Mouse (Mus musculus): Measurements from ENCODE around the gene Rybp. TPM values are rescaled to one million over a fixed set of nuclear protein-coding genes. Genes with fewer than 3 reads are reported as not detected.

Rybp gene
- polyA plus RNA-seq, 1 experiment from 2014 or later, result 25.5 TPM

DNA sequence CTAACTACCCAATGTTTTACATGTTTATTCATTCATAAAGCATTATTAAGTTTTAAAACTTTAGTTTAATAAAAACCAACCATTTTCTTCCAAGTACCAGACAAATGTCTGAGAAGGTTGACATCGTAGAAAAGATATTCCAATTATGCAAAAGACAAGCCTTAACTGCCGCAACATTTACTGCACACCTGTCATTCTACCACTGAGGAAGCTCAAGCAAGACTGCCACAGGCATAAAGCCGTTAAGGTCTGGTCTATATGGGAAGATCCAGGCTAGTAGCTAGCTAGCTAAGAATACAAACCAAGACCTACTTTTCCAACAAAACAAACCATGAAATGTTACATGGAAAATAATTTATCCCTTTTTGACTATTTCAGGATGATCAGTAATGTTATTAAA lies 42.8 kb downstream of the Rybp start:
- Histone ChIP-seq H3K4me2 (replicated peaks) (no peak overlapping the region), H3K4me3 (no peak overlapping the region), H3K27me3 (no peaks in the 10 kb centered on the region), H3K4me1 (peaks cover 43% of the 10 kb centered on the region), H3K27ac (no peak overlapping the region), H3K36me3 (0 out of 2 replicates have a peak, but pooled peaks cover 5% of the 10 kb centered on the region), H3K9ac (no peak overlapping the region), H3K9me3 (no peaks in the 10 kb centered on the region)
- no peak for ATAC-seq (ENCODE audit: low FRiP score, low read depth)
- WGBS, result 64% methylated on average over 3 of the region's 3 CpGs

DNA sequence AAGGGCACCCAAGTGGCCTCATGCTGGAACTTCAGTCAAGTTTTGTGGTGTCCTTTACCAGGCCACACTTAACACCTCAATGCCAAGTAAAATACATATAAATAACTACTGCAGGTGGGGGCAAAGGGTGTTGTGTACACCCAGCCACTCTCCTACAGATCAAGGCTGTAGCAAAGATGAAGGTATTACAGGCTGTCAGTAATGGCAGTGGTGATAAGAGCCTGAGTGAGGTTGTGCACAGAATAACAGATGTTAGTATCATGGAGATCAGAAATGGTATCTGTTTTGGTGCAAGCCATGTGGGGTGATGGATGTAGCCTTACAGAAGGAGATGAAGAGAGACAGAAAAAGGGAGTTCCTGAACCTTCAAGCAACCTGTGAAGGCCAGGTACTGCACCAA lies 52.2 kb downstream of the Rybp start:
- H3K4me2 ChIP-seq (replicated peaks), result no peak overlapping the region
- no peaks in the 10 kb centered on the region for H3K27me3 ChIP-seq
- no peak for ATAC-seq (ENCODE audit: low FRiP score, low read depth)
- H3K4me3 ChIP-seq, result no peak overlapping the region
- peaks cover 41% of the 10 kb centered on the region for H3K4me1 ChIP-seq
- no peak overlapping the region for H3K9ac ChIP-seq
- no peak overlapping the region for H3K27ac ChIP-seq
- no peaks in the 10 kb centered on the region for H3K9me3 ChIP-seq
- peaks cover 6% of the 10 kb centered on the region for H3K36me3 ChIP-seq

DNA sequence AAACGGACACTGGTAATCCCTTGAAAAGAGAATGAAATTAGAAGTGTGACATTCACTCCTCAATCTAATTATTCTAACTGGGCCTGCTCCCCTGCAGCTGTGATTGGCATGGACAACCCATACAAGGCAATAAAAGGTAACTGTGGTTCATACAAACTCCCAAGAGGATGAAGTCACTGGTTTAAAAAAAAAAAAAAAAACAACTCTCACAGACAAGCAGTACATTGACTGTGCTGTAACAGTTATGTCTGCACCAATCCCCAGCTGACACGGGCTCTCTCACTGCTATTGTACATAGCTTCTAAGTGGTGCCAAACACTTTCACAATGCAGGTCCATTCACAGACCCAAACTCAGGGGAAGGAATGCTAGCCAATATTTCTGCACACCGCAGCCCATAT lies 53.8 kb downstream of the Rybp start:
- Histone ChIP-seq H3K4me2 (replicated peaks) (no peak overlapping the region), H3K36me3 (peaks cover 6% of the 10 kb centered on the region), H3K9ac (no peak overlapping the region), H3K4me3 (no peak overlapping the region), H3K27ac (no peak overlapping the region), H3K9me3 (no peaks in the 10 kb centered on the region), H3K27me3 (no peaks in the 10 kb centered on the region), H3K4me1 (peaks cover 38% of the 10 kb centered on the region)
- 60% methylated on average over 3 of the region's 3 CpGs for WGBS
- ATAC-seq (ENCODE audit: low FRiP score, low read depth), result no peak

DNA sequence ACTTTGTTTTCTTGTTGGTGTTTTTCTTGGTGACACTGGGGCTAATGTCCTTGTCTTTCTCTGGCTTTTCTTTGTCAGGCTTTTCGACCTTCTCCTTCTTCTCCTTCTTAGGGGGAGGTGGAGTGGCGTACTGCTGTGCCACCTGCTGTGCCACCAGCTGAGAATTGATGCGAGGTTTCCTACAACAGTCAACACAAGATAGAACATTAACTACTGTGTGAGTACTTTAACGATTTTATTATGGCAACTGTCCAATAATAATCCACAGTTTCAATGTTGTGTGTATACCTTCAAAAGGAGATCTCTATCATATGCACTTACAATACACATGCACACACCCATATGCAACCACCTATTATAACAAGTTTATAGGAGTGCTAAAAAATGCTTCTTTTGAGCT lies 54.2 kb downstream of the Rybp start:
- H3K27me3 ChIP-seq, result no peaks in the 10 kb centered on the region
- no peak overlapping the region for H3K4me3 ChIP-seq
- no peak for ATAC-seq (ENCODE audit: low FRiP score, low read depth)
- no peak overlapping the region for H3K9ac ChIP-seq
- no peaks in the 10 kb centered on the region for H3K9me3 ChIP-seq
- peaks cover 8% of the 10 kb centered on the region for H3K36me3 ChIP-seq
- 68% methylated on average over 4 of the region's 4 CpGs for WGBS
- H3K27ac ChIP-seq, result no peak overlapping the region
- peaks cover 38% of the 10 kb centered on the region for H3K4me1 ChIP-seq
- no peak overlapping the region for H3K4me2 ChIP-seq (replicated peaks)

DNA sequence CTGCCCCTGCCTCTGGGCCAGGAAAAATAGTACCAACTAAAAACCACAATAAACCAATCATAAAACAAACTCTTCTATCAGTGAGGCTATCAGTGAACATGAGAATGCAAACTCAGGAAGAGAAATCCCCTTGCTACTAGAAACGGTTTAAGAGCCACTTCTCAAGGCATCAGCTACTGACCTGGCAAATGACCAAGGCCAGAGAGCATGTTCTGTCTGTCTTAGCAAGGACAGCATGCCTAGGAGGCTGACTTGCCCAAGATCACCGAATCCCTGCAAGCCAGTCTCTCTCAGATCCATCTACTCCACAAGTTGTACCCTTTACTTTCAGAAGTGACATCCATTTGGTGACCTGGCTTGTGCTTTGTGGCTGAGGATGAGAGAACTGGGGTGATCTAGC lies 61.1 kb downstream of the Rybp start:
- Histone ChIP-seq H3K9ac (no peak overlapping the region), H3K4me2 (replicated peaks) (no peak overlapping the region), H3K4me1 (peaks cover 16% of the 10 kb centered on the region), H3K4me3 (no peak overlapping the region), H3K9me3 (no peaks in the 10 kb centered on the region), H3K36me3 (peaks cover 9% of the 10 kb centered on the region), H3K27me3 (no peaks in the 10 kb centered on the region), H3K27ac (no peak overlapping the region)
- 59% methylated on average over 2 of the region's 2 CpGs for WGBS
- ATAC-seq (ENCODE audit: low FRiP score, low read depth), result no peak

DNA sequence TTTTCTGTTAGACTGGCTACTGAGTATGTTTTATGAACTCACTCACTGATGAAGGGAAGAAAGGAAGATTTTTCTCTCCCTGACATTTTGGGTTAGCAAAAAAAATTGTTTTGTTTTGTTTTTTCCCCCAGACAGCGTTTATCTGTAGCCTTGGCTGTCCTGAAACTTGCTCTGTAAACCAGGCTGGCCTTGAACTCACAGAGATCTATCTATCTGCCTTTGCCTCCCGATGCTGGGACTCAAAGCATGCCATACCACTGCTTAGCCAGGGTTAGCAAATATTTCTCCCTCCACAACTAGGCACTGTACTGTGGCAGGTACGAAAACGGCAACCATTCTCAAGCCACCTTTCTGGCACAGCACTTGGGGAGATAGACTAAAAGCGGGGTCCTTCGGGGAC lies 63.4 kb downstream of the Rybp start:
- H3K4me3 ChIP-seq, result no peak overlapping the region
- peaks cover 39% of the 10 kb centered on the region for H3K4me1 ChIP-seq
- WGBS, result 93% methylated on average over 6 of the region's 6 CpGs
- no peak overlapping the region for H3K27ac ChIP-seq
- no peak for ATAC-seq (ENCODE audit: low FRiP score, low read depth)
- H3K9ac ChIP-seq, result no peak overlapping the region
- no peaks in the 10 kb centered on the region for H3K9me3 ChIP-seq
- H3K4me2 ChIP-seq (replicated peaks), result no peak overlapping the region
- peaks cover 9% of the 10 kb centered on the region for H3K36me3 ChIP-seq
- no peaks in the 10 kb centered on the region for H3K27me3 ChIP-seq

DNA sequence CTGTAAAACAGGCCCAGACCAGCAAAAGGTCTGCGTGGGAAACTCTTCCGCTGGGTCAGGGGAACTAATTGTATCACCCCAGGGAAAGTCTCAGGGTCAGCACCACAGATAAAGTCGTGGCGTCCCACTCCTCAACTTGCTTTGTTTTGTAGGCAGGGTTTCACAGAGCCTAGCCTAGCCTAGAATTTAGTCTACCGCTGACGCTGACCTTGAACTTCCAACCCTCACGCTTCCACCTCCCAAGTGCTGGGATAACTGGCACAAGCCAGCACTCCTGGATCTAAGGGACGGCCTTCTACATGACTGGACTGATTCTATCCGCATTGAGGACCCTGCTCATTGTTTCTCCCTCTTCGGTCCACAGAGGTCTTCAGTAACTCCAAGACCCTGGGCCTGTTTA lies 63.9 kb downstream of the Rybp start:
- peaks cover 44% of the 10 kb centered on the region for H3K4me1 ChIP-seq
- H3K4me2 ChIP-seq (replicated peaks), result no peak overlapping the region
- H3K9ac ChIP-seq, result no peak overlapping the region
- peaks cover 9% of the 10 kb centered on the region for H3K36me3 ChIP-seq
- no peaks in the 10 kb centered on the region for H3K27me3 ChIP-seq
- H3K9me3 ChIP-seq, result no peaks in the 10 kb centered on the region
- no peak overlapping the region for H3K27ac ChIP-seq
- no peak for ATAC-seq (ENCODE audit: low FRiP score, low read depth)
- H3K4me3 ChIP-seq, result no peak overlapping the region
- 84% methylated on average over 10 of the region's 10 CpGs for WGBS

DNA sequence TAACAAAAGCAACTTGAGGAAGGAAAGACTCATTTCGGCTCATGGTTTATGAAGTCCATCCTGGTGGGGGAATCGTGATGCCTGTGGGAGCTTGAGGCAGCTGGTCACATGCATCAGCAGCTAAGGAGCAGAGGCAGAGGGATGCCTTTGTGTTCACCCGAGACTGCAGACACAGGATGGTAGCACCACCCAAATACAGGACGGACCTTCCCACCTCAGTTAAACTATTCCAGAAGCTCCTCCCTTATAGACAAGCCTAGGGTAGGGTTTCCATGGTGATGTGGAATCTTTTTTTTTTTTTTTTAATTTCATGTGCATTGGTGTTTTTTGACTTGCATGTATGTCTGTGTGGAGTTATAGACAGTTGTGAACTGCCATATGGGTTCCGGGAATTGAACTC lies 64.4 kb downstream of the Rybp start:
- Histone ChIP-seq H3K36me3 (peaks cover 7% of the 10 kb centered on the region), H3K27me3 (no peaks in the 10 kb centered on the region), H3K27ac (no peak overlapping the region), H3K4me1 (peaks cover 49% of the 10 kb centered on the region), H3K4me2 (replicated peaks) (no peak overlapping the region), H3K9me3 (no peaks in the 10 kb centered on the region), H3K4me3 (no peak overlapping the region), H3K9ac (no peak overlapping the region)
- ATAC-seq (ENCODE audit: low FRiP score, low read depth), result no peak
- WGBS, result 80% methylated on average over 5 of the region's 5 CpGs

DNA sequence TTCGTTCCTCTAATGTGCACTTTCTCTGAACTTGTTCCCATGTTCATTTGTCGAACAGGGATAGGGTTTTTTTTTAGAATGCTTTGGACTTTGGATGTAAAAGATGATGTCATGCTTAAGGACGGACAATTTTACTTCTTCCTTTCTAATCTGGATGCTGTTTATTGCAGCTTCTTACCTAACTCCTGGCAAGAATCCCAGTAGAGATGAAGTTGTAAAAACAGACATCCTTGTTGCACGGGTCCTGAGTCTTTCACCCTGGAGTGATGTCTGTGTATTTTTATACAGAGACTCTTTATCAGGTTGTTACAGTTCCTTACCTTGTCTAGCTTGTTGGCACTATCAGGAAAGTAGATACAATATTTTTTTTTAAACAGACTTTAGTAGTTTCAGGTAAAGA lies 65.5 kb downstream of the Rybp start:
- Histone ChIP-seq H3K4me1 (peaks cover 49% of the 10 kb centered on the region), H3K36me3 (no peaks in the 10 kb centered on the region), H3K27ac (no peak overlapping the region), H3K9ac (no peak overlapping the region), H3K4me3 (no peak overlapping the region), H3K4me2 (replicated peaks) (peak overlapping the region; percentile 12; the same call in 1 of the 2 replicates), H3K9me3 (no peaks in the 10 kb centered on the region), H3K27me3 (no peaks in the 10 kb centered on the region)
- WGBS, result 38% methylated on average over 4 of the region's 4 CpGs
- ATAC-seq (ENCODE audit: low FRiP score, low read depth), result no peak

DNA sequence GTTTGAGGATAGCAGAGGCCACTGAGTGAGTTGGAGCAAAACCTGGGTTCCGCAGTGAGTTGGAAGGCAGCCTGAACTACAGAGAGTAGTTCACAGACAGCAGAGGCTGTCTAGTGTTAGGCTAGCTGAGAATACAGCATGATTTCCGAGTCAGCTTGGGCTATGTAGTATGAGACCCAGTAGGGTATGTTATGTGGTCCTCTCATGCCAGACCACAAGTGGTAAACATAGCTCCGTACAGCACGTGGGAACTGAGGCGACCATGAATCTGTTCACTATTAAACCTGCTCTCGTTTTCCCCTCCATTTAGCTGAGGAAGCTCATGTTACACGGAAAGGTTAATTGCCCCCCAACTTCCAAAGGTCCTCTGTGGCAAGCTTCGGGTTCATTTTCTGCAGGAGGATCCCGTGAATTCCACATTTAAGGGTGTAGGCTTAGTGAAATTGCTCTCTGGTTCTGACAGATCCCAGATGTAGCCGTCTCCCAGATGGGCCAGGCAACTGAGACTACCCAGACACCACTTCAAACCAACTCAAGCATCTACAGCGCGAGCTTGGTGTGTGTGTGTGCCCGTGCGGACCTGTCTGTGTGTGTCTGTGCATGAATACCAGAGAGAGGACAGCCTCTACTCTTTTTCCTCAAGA lies 66.2 kb downstream of the Rybp start:
- WGBS, result 19% methylated on average over 14 of the region's 14 CpGs

DNA sequence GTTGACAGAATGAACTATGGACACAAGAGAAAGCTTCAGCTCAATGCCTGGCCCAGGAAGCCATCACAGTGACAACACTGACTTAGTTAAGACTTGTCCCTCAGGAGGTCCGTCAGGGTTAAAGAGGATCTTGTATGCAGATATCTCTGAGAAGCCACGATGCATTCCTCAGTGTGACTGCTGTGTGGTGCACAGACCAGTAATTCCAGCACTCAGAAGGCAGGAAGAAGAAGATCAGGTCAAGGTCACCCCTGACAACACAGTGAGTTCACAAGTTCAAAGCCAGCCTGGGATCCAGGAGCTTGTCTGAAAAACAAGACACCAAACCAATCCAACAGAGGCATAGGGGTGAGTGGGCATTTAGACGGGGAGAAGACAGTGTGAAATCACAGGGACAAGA lies 67.3 kb downstream of the Rybp start:
- ATAC-seq (ENCODE audit: low FRiP score, low read depth), result no peak
- Histone ChIP-seq H3K27ac (peak overlapping the region; percentile 84), H3K36me3 (no peaks in the 10 kb centered on the region), H3K9me3 (no peaks in the 10 kb centered on the region), H3K9ac (no peak overlapping the region), H3K27me3 (peaks cover 8% of the 10 kb centered on the region; the same call in 1 of the 2 replicates), H3K4me3 (no peak overlapping the region), H3K4me2 (replicated peaks) (no peak overlapping the region), H3K4me1 (peaks cover 67% of the 10 kb centered on the region)
- WGBS, result 71% methylated on average over 3 of the region's 3 CpGs

More for the DNA sequence above, 66.2 kb downstream of the Rybp start:
- peaks cover 56% of the 10 kb centered on the region for H3K4me1 ChIP-seq
- peak overlapping the region; percentile 14; the same call in 1 of the 2 replicates for H3K4me2 ChIP-seq (replicated peaks)
- no peaks in the 10 kb centered on the region for H3K36me3 ChIP-seq
- H3K27me3 ChIP-seq, result 0 out of 2 replicates have a peak, but pooled peaks cover 2% of the 10 kb centered on the region
- no peaks in the 10 kb centered on the region for H3K9me3 ChIP-seq
- no peak overlapping the region for H3K4me3 ChIP-seq
- H3K9ac ChIP-seq, result no peak overlapping the region
- H3K27ac ChIP-seq, result peak overlapping the region; percentile 67
- peak; percentile 59 for ATAC-seq (ENCODE audit: low FRiP score, low read depth)

DNA sequence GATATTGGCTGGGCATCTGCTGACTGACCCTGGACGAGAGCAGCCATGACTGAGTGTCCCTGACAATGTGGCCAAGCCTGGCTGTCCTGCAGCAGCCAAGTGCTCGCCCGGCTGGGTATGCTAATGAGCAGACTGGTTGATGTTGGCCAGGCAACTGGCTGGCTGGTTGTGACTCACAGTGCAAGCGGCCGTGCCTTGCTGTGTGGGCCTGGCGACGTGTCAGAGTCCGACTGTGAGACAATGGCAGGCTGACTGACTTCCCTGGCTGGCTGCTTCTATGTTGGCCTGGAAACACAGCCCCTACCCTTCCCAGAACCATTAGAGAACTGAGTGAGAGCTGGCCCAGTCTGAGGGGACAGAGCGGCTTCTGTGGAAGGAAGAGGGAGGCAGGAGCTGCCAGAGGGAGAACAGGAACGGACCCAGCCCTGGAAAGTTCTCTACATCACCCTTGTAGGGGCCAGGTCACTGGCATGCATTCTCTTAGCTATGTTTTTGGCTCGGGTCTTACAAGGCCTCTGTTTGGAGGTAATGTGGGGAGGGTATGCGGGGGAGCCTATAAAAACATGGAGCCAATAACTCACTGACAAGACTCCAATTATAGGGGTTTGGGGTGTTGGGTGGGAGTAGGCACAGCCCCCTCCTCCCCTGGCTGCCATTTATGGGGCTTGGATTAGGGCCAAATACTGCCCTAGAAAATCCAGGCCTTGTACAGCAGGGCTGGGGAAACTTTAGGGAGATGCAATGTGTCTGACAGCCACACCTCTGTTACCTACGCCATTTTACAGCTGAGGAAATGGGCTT lies 68.5 kb downstream of the Rybp start:
- ATAC-seq (ENCODE audit: low FRiP score, low read depth), result peak; percentile 72

More for the DNA sequence above, 68.5 kb downstream of the Rybp start:
- Histone ChIP-seq H3K4me3 (no peak overlapping the region), H3K4me2 (replicated peaks) (peak overlapping the region; percentile 12), H3K27ac (peak overlapping the region; percentile 84), H3K4me1 (peaks cover 79% of the 10 kb centered on the region), H3K9ac (no peak overlapping the region), H3K9me3 (no peaks in the 10 kb centered on the region), H3K27me3 (peaks cover 14% of the 10 kb centered on the region), H3K36me3 (no peaks in the 10 kb centered on the region)
- 26% methylated on average over 13 of the region's 13 CpGs for WGBS
